In genomic region chr17:26415355-26415865, GRCm38 (mm10) we compare ENCODE assay signal across 8 mouse cellular contexts. TPM values are rescaled to one million over a fixed set of nuclear protein-coding genes. Genes with fewer than 3 reads are reported as not detected.
DNase-seq lines count a peak whose midpoint lies in the region; ATAC-seq and TF ChIP-seq lines count a peak whose summit lies in the region.

No protein-coding gene starts in this region.

- WGBS in intestine, embryonic 14.5 days: 2% methylated on average over 27 of the region's 27 CpGs

- H3K4me2 ChIP-seq in intestine, embryonic 14.5 days (ENCODE audit: low read length): peak overlapping the region; percentile 96

- H3K9me3 ChIP-seq in intestine, embryonic 14.5 days (ENCODE audit: control insufficient read depth, low read length): no peaks in the 10 kb centered on the region

- H3K9ac ChIP-seq in intestine, embryonic 14.5 days (ENCODE audit: low read length): peak overlapping the region; percentile 77

- H3K27me3 ChIP-seq in intestine, embryonic 14.5 days (replicated peaks; ENCODE audit: control insufficient read depth, insufficient read depth, low read length): no peaks in the 10 kb centered on the region

- no peaks in the 10 kb centered on the region for H3K36me3 ChIP-seq in intestine, embryonic 14.5 days (ENCODE audit: control insufficient read depth, insufficient read depth, low read length)

- intact Hi-C loops in gastrocnemius, adult 2 months (cut with DNase I): no loop called here

- peak overlapping the region; percentile 97 for H3K4me3 ChIP-seq in gastrocnemius, adult 2 months
- peak overlapping the region; percentile 79 for H3K4me3 ChIP-seq in intestine, embryonic 14.5 days (ENCODE audit: low read depth, low read length)

- no peak for DNase-seq in gastrocnemius, adult 2 months
- DNase-seq in gastrocnemius, adult 8-10 months (ENCODE audit: low spot score in 2 of 2): no peak
- peak; percentile 4 for DNase-seq in A20 (ENCODE audit: low read depth, low spot score)
- DNase-seq in embryo, embryonic 11 days: peak; percentile 28
- peak; percentile 63 for DNase-seq in intestine, embryonic 14.5 days (ENCODE audit: low spot score)
- DNase-seq in lung, postnatal 36 days: peak; percentile 18
- no peak for DNase-seq in urinary bladder, adult 2 months (ENCODE audit: low spot score)
- no peak for DNase-seq in ovary, postnatal 10 days (ENCODE audit: low spot score)

- ATAC-seq in intestine, embryonic 14.5 days (replicated peaks; ENCODE audit: low FRiP score, low TSS enrichment, low read depth): no peak

- peaks cover 11% of the 10 kb centered on the region for H3K4me1 ChIP-seq in intestine, embryonic 14.5 days (replicated peaks; ENCODE audit: control insufficient read depth, insufficient read depth, low read length)

- TF ChIP-seq CTCF in gastrocnemius, adult 2 months (IDR thresholded peaks at IDR 0.05): no peak

- peak overlapping the region; percentile 85 for H3K27ac ChIP-seq in gastrocnemius, adult 2 months
- peak overlapping the region; percentile 71 for H3K27ac ChIP-seq in intestine, embryonic 14.5 days (ENCODE audit: low read depth)

RNA-seq across cellular contexts. Expression of gene Neurl1b, which starts 0.8 kb away (rescaled TPM):
- total RNA-seq in gastrocnemius, adult 2 months (2021): 1 to 10 TPM; 2.3 to 2.6 TPM
- total RNA-seq in gastrocnemius, adult 8-10 months (2022): 1 to 10 TPM; 1.9 to 3.5 (median 2.5) TPM
- 2.3 and 3.1 TPM in 2 replicates for polyA plus RNA-seq in intestine, embryonic 14.5 days (2014; fragmentation: Nextera tagmentation; extraction: Ambion mirVana)
- polyA plus RNA-seq in urinary bladder, adult 2 months (2012; rRNA removed): 7.9 and 11.1 TPM in 2 replicates

Comparison
In these comparisons a context has a peak if more than half of its experiments do, and no peak if none do; other contexts are left out.
1. DNase-seq: peak in A20 (single experiment), embryo, embryonic 11 days (single experiment), intestine, embryonic 14.5 days (single experiment) and lung, postnatal 36 days (single experiment); none in gastrocnemius, adult 2 months (single experiment), gastrocnemius, adult 8-10 months (0 of 2), urinary bladder, adult 2 months (single experiment) and ovary, postnatal 10 days (single experiment).